Mouse (Mus musculus) ES-E14 (cell line): Measurements from ENCODE around the gene Prrx2. TPM values are rescaled to one million over a fixed set of nuclear protein-coding genes. Genes with fewer than 3 reads are reported as not detected.

Experiments
- DNase-seq: peaks from one replicate; pipeline ENCODE4 v3.0.0-alpha.2; 2013; ENCODE audit warnings: low read depth, low spot score
- H3K27ac ChIP-seq: 2 replicates; pipeline ENCODE4 v1.5.1; 2012; ENCODE audit warnings: low read depth, mild to moderate bottlenecking, low read length, moderate library complexity, mixed read lengths; ENCODE audit not compliant: poor library complexity, insufficient read depth, severe bottlenecking
- H3K36me3 ChIP-seq: 2 replicates; pipeline ENCODE4 v1.6.1; 2012; ENCODE audit warnings: mild to moderate bottlenecking, low read length, moderate library complexity, mixed read lengths; ENCODE audit not compliant: control insufficient read depth, poor library complexity, insufficient read depth, severe bottlenecking
- H3K4me1 ChIP-seq, 2 experiments: fragments of 150-350 bp in 1 of 2; sonication (generic) in 1 of 2; 2 replicates each; pipeline ENCODE4 v1.6.1; 2012; ENCODE audit warnings: low read length in 2 of 2, mild to moderate bottlenecking in 1 of 2, mixed read lengths in 1 of 2; ENCODE audit not compliant: control insufficient read depth in 2 of 2, insufficient read depth in 2 of 2, poor library complexity in 1 of 2
- H3K4me3 ChIP-seq, 2 experiments: fragments of 150-350 bp in 1 of 2; sonication (generic) in 1 of 2; 2 replicates each; pipeline ENCODE4 v1.5.1; 2012; ENCODE audit warnings: low read length in 2 of 2, low read depth in 1 of 2, mild to moderate bottlenecking in 1 of 2, mixed read lengths in 1 of 2; ENCODE audit not compliant: insufficient read depth in 1 of 2, poor library complexity in 1 of 2, severe bottlenecking in 1 of 2
- H3K9ac ChIP-seq: 2 replicates; pipeline ENCODE4 v1.6.1; 2012; ENCODE audit warnings: low read depth, mild to moderate bottlenecking, low read length, mixed read lengths; ENCODE audit not compliant: poor library complexity, insufficient read depth, severe bottlenecking
- H3K9me3 ChIP-seq: fragments of 150-350 bp; sonication (generic); 2 replicates; pipeline ENCODE4 v1.6.1; 2012; ENCODE audit warnings: low read depth, mild to moderate bottlenecking, low read length; ENCODE audit not compliant: control insufficient read depth, insufficient read depth
- CHD2 ChIP-seq: IDR thresholded peaks from 2 replicates; pipeline ENCODE4 v1.6.1; 2014; ENCODE audit warnings: mild to moderate bottlenecking, low read depth, low read length, inconsistent platforms
- HCFC1 ChIP-seq: IDR thresholded peaks from 2 replicates; pipeline ENCODE4 v1.6.1; 2012; ENCODE audit warnings: low read length, inconsistent platforms, borderline replicate concordance; ENCODE audit not compliant: insufficient read depth
- MAFK ChIP-seq: IDR thresholded peaks from 2 replicates; pipeline ENCODE4 v1.6.1; 2014; ENCODE audit warnings: mild to moderate bottlenecking, low read depth, low read length, inconsistent platforms; ENCODE audit not compliant: insufficient read depth
- ZC3H11A ChIP-seq: IDR thresholded peaks from 2 replicates; pipeline ENCODE4 v1.6.1; 2012; ENCODE audit warnings: low read depth, mild to moderate bottlenecking, inconsistent platforms, low read length, borderline replicate concordance
- ZNF384 ChIP-seq: IDR thresholded peaks from 2 replicates; pipeline ENCODE4 v1.6.1; 2012; ENCODE audit warnings: low read depth, low read length, inconsistent platforms
- in situ Hi-C, 2 experiments: fragments of 600-800 bp; cut with MboI; formaldehyde crosslinking; loops; one replicate each; pipeline ENCODE4 v1.15.1; 2025; ENCODE audit warnings: low sequenced_read_pairs in 2 of 2, inconsistent platforms in 1 of 2; ENCODE audit not compliant: unreplicated experiment in 2 of 2
- total RNA-seq: library from RNA; depleted of rRNA; stranded (reverse); fragments of 300-350 nt; gene quantifications from 2 replicates; pipeline ENCODE4 v1.2.3, GENCODE M21; 2012

Prrx2 gene
- total RNA-seq, 1 experiment: 16.2 TPM

GRCm38 (mm10) chr2:30823385-30824153 lies 11.2 kb upstream of the Prrx2 start:
- peaks cover 0 to 26% of the 10 kb centered on the region in 2 experiments; a peak in 2 of 4 replicates for H3K4me1 ChIP-seq
- TF ChIP-seq MAFK (no peak), ZNF384 (no peak), CHD2 (no peak), HCFC1 (no peak), ZC3H11A (no peak)
- H3K27ac ChIP-seq: no peak overlapping the region
- in situ Hi-C loops: no loop called here
- H3K9me3 ChIP-seq: no peaks in the 10 kb centered on the region
- H3K4me3 ChIP-seq: no peak overlapping the region
- peaks cover 60% of the 10 kb centered on the region for H3K36me3 ChIP-seq
- H3K9ac ChIP-seq: no peak overlapping the region
- DNase-seq: no peak

DNA sequence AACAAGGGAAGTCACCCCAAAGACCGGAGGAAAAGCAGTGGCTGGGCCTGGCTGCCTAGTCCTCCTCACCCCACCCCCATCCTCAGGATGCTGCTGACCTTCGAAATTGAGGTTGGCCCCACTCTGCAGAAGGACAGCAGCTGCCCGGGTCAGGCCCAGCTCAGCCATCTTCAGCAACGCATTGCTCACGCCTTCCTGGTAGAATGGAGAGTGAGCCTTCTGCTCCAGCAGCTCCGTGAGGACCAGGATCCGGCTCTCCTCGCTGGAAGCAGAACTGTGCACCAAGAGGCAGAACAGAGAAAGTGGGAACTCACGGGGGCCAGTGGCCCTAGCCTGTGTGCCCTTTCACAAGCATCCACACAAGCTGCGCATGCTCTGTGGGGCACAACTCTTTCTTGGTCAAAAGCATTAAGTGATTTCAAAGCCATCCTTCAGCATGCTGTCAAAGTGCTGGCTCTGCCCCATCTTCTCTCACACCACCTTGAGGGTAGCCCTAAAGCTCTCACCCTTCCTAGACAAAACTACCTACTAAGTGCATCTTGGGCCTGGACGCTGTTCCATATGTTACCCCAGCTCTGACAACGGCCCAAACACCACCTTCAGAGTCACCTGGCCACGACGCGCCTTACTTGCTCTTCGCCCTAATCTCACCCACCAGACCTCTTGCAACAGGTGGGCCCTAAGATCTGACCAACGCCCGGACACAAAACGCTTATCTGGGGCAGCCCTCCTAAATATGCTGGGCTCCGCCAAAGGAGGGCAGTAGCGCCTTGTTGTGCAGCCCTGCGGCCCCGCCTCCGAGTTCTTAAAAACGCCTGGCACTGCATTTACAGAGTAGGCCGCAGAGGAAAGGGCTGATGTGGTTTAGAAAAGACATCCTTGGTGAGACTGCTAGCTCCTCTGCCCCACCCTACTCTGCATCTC lies 7.7 kb upstream of the Prrx2 start:
- peaks cover 0 to 17% of the 10 kb centered on the region in 2 experiments; a peak in 2 of 4 replicates for H3K4me1 ChIP-seq
- DNase-seq: peak; percentile 33
- H3K9ac ChIP-seq: peak overlapping the region; percentile 87
- H3K27ac ChIP-seq: 0 out of 2 replicates have a peak overlapping the region, but pooled peaks have one; percentile 6
- TF ChIP-seq ZNF384: no peak
- TF ChIP-seq MAFK: 0 out of 2 replicates have a peak, but pooled peaks have one; percentile 2
- TF ChIP-seq CHD2: no peak
- no peak for TF ChIP-seq ZC3H11A
- peak; percentile 44; the same call in 1 of the 2 replicates for TF ChIP-seq HCFC1
- in situ Hi-C loops: no loop called here
- H3K36me3 ChIP-seq: peaks cover 41% of the 10 kb centered on the region
- H3K4me3 ChIP-seq: peak overlapping the region; percentile 83 to 97
- no peaks in the 10 kb centered on the region for H3K9me3 ChIP-seq

GRCm38 (mm10) chr2:30827749-30828475 lies 6.9 kb upstream of the Prrx2 start:
- Histone ChIP-seq H3K9me3 (no peaks in the 10 kb centered on the region), H3K4me1 (peaks cover 0 to 13% of the 10 kb centered on the region in 2 experiments; a peak in 2 of 4 replicates), H3K4me3 (peak overlapping the region; percentile 83 to 97), H3K9ac (peak overlapping the region; percentile 87), H3K36me3 (peaks cover 34% of the 10 kb centered on the region), H3K27ac (0 out of 2 replicates have a peak overlapping the region, but pooled peaks have one; percentile 6)
- no peak for TF ChIP-seq MAFK
- TF ChIP-seq CHD2: no peak
- TF ChIP-seq HCFC1: peak; percentile 80
- TF ChIP-seq ZC3H11A: 0 out of 2 replicates have a peak, but pooled peaks have one; percentile 8
- no peak for TF ChIP-seq ZNF384
- DNase-seq: peak; percentile 91
- in situ Hi-C loops: no loop called here

DNA sequence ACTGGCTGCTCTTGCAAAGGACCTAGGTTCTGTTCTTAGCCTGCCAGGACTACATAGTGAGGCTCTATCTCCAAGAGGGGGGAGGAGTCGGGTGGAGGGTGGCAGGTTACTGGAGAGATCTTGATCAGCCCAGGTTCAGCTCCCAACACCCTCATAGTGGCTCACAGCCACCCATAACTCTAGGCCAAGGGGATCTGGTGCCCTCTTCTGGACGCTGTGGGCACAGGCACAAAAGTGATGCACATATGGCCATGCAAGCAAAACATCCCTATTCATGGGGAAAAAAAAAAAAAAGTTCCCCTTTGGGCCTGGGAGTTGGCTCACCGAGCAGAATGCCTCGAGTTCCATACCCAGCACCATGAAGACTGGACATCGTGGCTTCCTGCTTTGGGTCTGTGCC lies 5.5 kb upstream of the Prrx2 start:
- Histone ChIP-seq H3K4me3 (no peak overlapping the region), H3K9ac (no peak overlapping the region), H3K27ac (no peak overlapping the region), H3K9me3 (no peaks in the 10 kb centered on the region), H3K4me1 (peaks cover 0 to 5% of the 10 kb centered on the region in 2 experiments; a peak in 2 of 4 replicates), H3K36me3 (peaks cover 20% of the 10 kb centered on the region)
- in situ Hi-C loops: no loop called here
- no peak for TF ChIP-seq ZC3H11A
- no peak for TF ChIP-seq CHD2
- TF ChIP-seq MAFK: no peak; the same call in 1 of the 2 replicates
- TF ChIP-seq ZNF384: peak; percentile 88
- TF ChIP-seq HCFC1: no peak
- peak; percentile 83 for DNase-seq
